Mouse (Mus musculus): Measurements from ENCODE around the gene Gyg. TPM values are rescaled to one million over a fixed set of nuclear protein-coding genes. Genes with fewer than 3 reads are reported as not detected.

The Gyg gene
- polyA plus RNA-seq, 1 experiment from 2014 or later: 34.6 TPM

DNA sequence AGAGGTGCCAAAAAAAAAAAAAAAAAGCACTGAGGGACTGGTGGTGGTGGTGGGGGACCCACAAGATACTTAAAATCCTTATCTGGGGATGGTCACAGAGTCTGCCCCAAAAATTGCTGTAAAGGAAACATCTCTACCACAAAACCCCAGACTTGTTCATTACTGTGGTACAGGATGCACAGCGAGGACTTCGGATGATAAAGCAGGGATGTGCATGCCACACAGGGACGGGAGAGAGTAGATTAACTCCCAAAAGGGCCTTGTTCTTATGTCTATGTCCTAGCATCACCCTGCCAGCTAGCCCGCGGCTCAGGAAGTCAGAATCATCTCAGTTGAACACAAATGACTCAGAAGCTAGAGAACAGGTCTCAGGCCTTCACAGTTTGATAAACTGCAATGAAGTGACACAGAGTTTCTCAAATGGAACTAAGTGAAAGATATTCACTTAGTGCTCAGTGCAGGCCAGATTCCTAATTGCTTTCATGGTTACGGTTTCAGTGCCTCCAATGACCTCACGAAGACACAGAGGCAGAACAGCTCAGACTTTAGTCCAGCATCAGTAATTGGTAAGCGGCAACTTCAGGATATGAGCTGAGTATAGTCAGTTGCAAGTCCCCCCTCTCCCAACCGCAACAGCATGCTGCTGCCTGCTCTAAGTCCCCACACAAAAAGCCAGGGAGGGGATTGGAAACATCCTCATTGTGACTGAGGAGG lies 18.1 kb downstream of the Gyg start:
- ATAC-seq: no peak
- Histone ChIP-seq H3K4me3 (replicated peaks; ENCODE audit: low read length) (no peak overlapping the region), H3K4me1 (replicated peaks; ENCODE audit: control insufficient read depth, insufficient read depth, low read length) (no peaks in the 10 kb centered on the region), H3K36me3 (ENCODE audit: control insufficient read depth, insufficient read depth) (no peaks in the 10 kb centered on the region), H3K27ac (ENCODE audit: low read length) (no peak overlapping the region), H3K4me2 (ENCODE audit: low read length) (no peak overlapping the region), H3K9me3 (ENCODE audit: control insufficient read depth, low read length) (no peaks in the 10 kb centered on the region), H3K9ac (replicated peaks; ENCODE audit: low read depth, low read length) (no peak overlapping the region), H3K27me3 (replicated peaks; ENCODE audit: control insufficient read depth, insufficient read depth, low read length) (no peaks in the 10 kb centered on the region)
- WGBS: 92% methylated on average over 9 of the region's 9 CpGs

GRCm38 (mm10) chr3:20134545-20134944 lies 20.6 kb downstream of the Gyg start:
- no peak overlapping the region for H3K27ac ChIP-seq (ENCODE audit: low read length)
- no peaks in the 10 kb centered on the region for H3K27me3 ChIP-seq (replicated peaks; ENCODE audit: control insufficient read depth, insufficient read depth, low read length)
- H3K4me1 ChIP-seq (replicated peaks; ENCODE audit: control insufficient read depth, insufficient read depth, low read length): no peaks in the 10 kb centered on the region
- 82% methylated on average over 3 of the region's 3 CpGs for WGBS
- ATAC-seq: no peak
- no peaks in the 10 kb centered on the region for H3K9me3 ChIP-seq (ENCODE audit: control insufficient read depth, low read length)
- no peak overlapping the region for H3K9ac ChIP-seq (replicated peaks; ENCODE audit: low read depth, low read length)
- H3K4me3 ChIP-seq (replicated peaks; ENCODE audit: low read length): no peak overlapping the region
- H3K36me3 ChIP-seq (ENCODE audit: control insufficient read depth, insufficient read depth): no peaks in the 10 kb centered on the region
- no peak overlapping the region for H3K4me2 ChIP-seq (ENCODE audit: low read length)

DNA sequence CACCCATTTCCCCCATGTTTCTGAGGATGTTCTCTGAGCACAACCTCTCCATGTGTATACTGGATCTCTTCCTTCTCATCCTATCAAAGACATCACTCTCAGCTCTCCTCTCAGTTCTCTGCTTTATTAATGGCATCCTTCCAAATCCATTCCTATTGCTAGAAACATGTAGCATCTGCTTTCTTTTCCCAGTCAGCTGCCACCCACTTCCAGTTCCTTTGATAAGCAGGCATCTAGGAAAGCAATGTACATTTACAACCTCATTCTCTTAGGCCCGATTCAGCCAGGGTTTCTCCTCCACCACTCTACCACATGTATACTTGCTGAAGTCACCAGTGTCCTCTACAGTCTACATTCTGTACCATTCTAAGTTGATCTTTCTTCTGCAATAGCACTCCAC lies 21.4 kb downstream of the Gyg start:
- Histone ChIP-seq H3K36me3 (ENCODE audit: control insufficient read depth, insufficient read depth) (no peaks in the 10 kb centered on the region), H3K9ac (replicated peaks; ENCODE audit: low read depth, low read length) (no peak overlapping the region), H3K27me3 (replicated peaks; ENCODE audit: control insufficient read depth, insufficient read depth, low read length) (no peaks in the 10 kb centered on the region), H3K4me2 (ENCODE audit: low read length) (no peak overlapping the region), H3K4me1 (replicated peaks; ENCODE audit: control insufficient read depth, insufficient read depth, low read length) (no peaks in the 10 kb centered on the region), H3K4me3 (replicated peaks; ENCODE audit: low read length) (no peak overlapping the region), H3K9me3 (ENCODE audit: control insufficient read depth, low read length) (no peaks in the 10 kb centered on the region), H3K27ac (ENCODE audit: low read length) (no peak overlapping the region)
- ATAC-seq: no peak
- WGBS: 81% methylated on average over 1 of the region's 1 CpGs

GRCm38 (mm10) chr3:20132731-20133130 lies 22.4 kb downstream of the Gyg start:
- no peak for ATAC-seq
- H3K9ac ChIP-seq (replicated peaks; ENCODE audit: low read depth, low read length): no peak overlapping the region
- WGBS: 97% methylated on average over 1 of the region's 1 CpGs
- H3K27me3 ChIP-seq (replicated peaks; ENCODE audit: control insufficient read depth, insufficient read depth, low read length): no peaks in the 10 kb centered on the region
- H3K4me3 ChIP-seq (replicated peaks; ENCODE audit: low read length): no peak overlapping the region
- H3K36me3 ChIP-seq (ENCODE audit: control insufficient read depth, insufficient read depth): no peaks in the 10 kb centered on the region
- no peak overlapping the region for H3K4me2 ChIP-seq (ENCODE audit: low read length)
- H3K27ac ChIP-seq (ENCODE audit: low read length): no peak overlapping the region
- no peaks in the 10 kb centered on the region for H3K4me1 ChIP-seq (replicated peaks; ENCODE audit: control insufficient read depth, insufficient read depth, low read length)
- H3K9me3 ChIP-seq (ENCODE audit: control insufficient read depth, low read length): no peaks in the 10 kb centered on the region

DNA sequence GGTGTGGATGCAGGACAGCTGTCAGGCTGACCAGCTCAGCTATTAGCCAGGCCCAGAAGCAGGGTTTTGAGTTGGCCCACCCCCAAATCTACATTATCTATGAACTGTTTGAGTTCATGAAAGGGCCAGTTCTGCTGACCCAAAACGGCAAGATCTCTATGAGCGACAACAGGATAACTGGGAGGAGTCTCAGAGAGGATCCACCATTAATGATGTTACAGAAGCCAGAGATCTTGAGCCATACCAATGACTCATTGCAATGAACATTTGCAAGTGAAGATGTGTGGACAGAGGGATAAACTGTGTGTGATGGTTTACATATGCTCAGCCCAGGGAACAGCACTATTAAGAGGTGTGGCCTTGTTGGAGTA lies 23.8 kb downstream of the Gyg start:
- no peak overlapping the region for H3K4me2 ChIP-seq (ENCODE audit: low read length)
- no peaks in the 10 kb centered on the region for H3K27me3 ChIP-seq (replicated peaks; ENCODE audit: control insufficient read depth, insufficient read depth, low read length)
- no peak overlapping the region for H3K27ac ChIP-seq (ENCODE audit: low read length)
- no peaks in the 10 kb centered on the region for H3K36me3 ChIP-seq (ENCODE audit: control insufficient read depth, insufficient read depth)
- no peaks in the 10 kb centered on the region for H3K9me3 ChIP-seq (ENCODE audit: control insufficient read depth, low read length)
- H3K4me1 ChIP-seq (replicated peaks; ENCODE audit: control insufficient read depth, insufficient read depth, low read length): no peaks in the 10 kb centered on the region
- ATAC-seq: no peak
- no peak overlapping the region for H3K4me3 ChIP-seq (replicated peaks; ENCODE audit: low read length)
- 87% methylated on average over 2 of the region's 2 CpGs for WGBS
- no peak overlapping the region for H3K9ac ChIP-seq (replicated peaks; ENCODE audit: low read depth, low read length)

DNA sequence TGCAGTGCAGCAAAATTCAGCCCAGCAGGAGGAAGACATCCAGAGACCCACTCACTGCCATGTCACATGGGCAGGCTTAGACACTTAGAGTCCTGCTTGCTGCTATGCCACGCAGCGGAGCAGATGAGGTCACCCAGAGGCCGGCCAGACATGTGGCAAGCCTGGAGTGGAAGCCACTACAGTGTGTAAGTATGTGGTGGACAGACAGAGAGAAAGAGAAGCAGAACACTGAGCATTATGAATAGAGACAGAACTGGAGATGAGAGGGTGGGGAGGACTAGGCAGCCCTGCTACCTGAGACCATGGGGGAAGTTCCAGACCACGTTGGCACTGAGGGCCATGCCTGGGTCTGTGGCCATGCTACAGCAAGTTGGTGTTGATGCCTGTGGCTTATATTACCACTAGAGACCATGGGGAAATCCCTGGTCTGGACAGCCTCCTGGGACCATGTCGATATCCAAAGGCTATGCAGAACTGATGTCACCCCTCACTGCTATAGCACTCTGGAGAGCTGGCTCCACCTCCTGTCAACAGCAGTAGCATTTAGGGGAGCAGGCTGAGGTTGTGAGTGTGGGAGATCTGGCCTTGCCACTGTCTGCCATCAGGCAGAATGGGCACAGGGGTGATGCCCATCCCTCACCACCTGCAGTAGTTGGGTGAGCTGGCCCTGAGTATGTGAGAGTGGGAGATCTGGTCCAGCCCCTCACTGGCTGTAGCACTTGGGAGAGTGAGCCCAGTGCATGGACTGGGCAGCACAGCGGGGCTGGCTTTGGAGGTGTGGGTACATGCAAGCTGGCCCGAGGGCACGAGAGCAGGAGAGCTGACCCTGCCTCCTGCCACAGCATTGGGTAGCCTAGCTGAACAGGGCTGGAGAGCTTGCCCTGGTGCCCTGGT lies 24.4 kb downstream of the Gyg start:
- no peaks in the 10 kb centered on the region for H3K4me1 ChIP-seq (replicated peaks; ENCODE audit: control insufficient read depth, insufficient read depth, low read length)
- ATAC-seq: no peak
- WGBS: 98% methylated on average over 8 of the region's 8 CpGs
- no peak overlapping the region for H3K27ac ChIP-seq (ENCODE audit: low read length)
- no peak overlapping the region for H3K4me3 ChIP-seq (replicated peaks; ENCODE audit: low read length)
- H3K27me3 ChIP-seq (replicated peaks; ENCODE audit: control insufficient read depth, insufficient read depth, low read length): no peaks in the 10 kb centered on the region
- H3K4me2 ChIP-seq (ENCODE audit: low read length): no peak overlapping the region
- H3K9ac ChIP-seq (replicated peaks; ENCODE audit: low read depth, low read length): no peak overlapping the region
- H3K9me3 ChIP-seq (ENCODE audit: control insufficient read depth, low read length): no peaks in the 10 kb centered on the region
- no peaks in the 10 kb centered on the region for H3K36me3 ChIP-seq (ENCODE audit: control insufficient read depth, insufficient read depth)

DNA sequence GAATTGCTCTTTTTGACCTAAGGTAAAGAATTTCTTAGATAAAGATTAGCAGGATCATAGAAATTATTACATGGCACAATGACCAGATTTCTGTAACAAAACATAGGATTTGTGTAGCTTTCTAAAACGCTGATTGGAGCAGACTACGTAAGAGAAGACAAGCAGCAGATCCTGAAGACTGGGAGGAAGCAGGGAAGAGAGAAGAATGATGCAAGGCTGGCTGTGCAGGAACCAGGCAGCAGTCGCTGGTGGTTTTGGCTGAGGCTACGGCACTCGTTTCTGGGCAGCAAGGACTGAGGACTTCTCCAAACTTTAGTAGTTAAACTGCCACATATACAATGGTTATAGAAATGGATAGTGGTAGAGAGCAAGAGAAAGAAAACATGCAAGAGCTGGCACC lies 25.6 kb downstream of the Gyg start:
- Histone ChIP-seq H3K36me3 (ENCODE audit: control insufficient read depth, insufficient read depth) (no peaks in the 10 kb centered on the region), H3K27ac (ENCODE audit: low read length) (no peak overlapping the region), H3K4me3 (replicated peaks; ENCODE audit: low read length) (no peak overlapping the region), H3K4me2 (ENCODE audit: low read length) (no peak overlapping the region), H3K9ac (replicated peaks; ENCODE audit: low read depth, low read length) (no peak overlapping the region), H3K4me1 (replicated peaks; ENCODE audit: control insufficient read depth, insufficient read depth, low read length) (no peaks in the 10 kb centered on the region), H3K27me3 (replicated peaks; ENCODE audit: control insufficient read depth, insufficient read depth, low read length) (no peaks in the 10 kb centered on the region), H3K9me3 (ENCODE audit: control insufficient read depth, low read length) (no peaks in the 10 kb centered on the region)
- no peak for ATAC-seq
- WGBS: 94% methylated on average over 5 of the region's 5 CpGs

DNA sequence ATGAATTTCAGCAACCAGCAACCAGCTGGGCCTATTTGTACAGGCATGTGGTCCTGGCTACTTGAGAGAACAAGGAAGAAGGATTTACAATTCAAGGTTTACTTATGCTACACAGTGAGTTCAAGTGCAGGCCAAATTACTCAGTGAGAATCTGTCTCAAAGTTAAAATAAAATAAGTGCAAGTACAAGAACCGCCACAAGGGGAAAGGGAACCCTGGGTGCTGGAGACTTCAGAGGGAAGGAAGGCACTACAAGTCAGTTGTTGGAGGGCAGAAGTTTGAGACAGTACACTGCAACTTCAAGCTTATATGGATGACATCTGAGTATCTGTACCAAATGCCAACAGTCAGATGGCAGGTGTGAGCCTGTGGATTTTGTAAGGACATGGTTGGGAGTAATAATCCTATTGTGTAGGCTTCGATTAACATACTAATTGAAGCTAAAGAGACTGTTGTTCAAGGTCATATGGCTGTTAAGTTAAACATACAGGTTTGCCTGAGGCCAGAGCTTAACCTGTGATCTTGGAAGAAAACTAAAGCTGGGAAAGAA lies 28.0 kb downstream of the Gyg start:
- H3K4me1 ChIP-seq (replicated peaks; ENCODE audit: control insufficient read depth, insufficient read depth, low read length): no peaks in the 10 kb centered on the region

DNA sequence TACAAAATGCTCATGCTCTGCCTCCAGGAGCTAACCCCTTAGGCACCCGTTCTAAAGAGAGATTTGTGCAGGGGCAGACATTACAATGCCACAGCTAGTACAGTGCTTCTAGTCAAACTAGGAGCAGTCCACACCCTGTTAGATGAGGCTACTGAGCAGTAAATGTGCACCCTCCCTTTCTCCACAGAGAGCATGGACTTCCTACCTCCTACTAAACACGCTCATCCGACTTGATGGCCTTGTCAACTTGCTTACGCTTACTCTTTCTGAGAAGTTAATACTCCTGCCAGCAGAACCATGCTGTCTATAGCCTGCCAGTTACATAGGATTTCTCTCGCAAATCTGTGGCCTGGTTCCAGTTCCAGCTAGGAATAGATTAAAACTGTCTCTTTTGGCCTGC lies 29.5 kb downstream of the Gyg start:
- ATAC-seq: 0 out of 2 replicates have a peak, but pooled peaks have one; percentile 40
- no peak overlapping the region for H3K4me3 ChIP-seq (replicated peaks; ENCODE audit: low read length)
- H3K9me3 ChIP-seq (ENCODE audit: control insufficient read depth, low read length): no peaks in the 10 kb centered on the region
- H3K4me1 ChIP-seq (replicated peaks; ENCODE audit: control insufficient read depth, insufficient read depth, low read length): no peaks in the 10 kb centered on the region
- 88% methylated on average over 5 of the region's 5 CpGs for WGBS
- H3K4me2 ChIP-seq (ENCODE audit: low read length): no peak overlapping the region
- H3K9ac ChIP-seq (replicated peaks; ENCODE audit: low read depth, low read length): no peak overlapping the region
- H3K27me3 ChIP-seq (replicated peaks; ENCODE audit: control insufficient read depth, insufficient read depth, low read length): no peaks in the 10 kb centered on the region
- H3K36me3 ChIP-seq (ENCODE audit: control insufficient read depth, insufficient read depth): 0 out of 2 replicates have a peak, but pooled peaks cover 2% of the 10 kb centered on the region
- no peak overlapping the region for H3K27ac ChIP-seq (ENCODE audit: low read length)

More for the DNA sequence above, 28.0 kb downstream of the Gyg start:
- ATAC-seq: no peak
- H3K9me3 ChIP-seq (ENCODE audit: control insufficient read depth, low read length): no peaks in the 10 kb centered on the region
- H3K36me3 ChIP-seq (ENCODE audit: control insufficient read depth, insufficient read depth): 0 out of 2 replicates have a peak, but pooled peaks cover 1% of the 10 kb centered on the region
- H3K9ac ChIP-seq (replicated peaks; ENCODE audit: low read depth, low read length): no peak overlapping the region
- H3K4me3 ChIP-seq (replicated peaks; ENCODE audit: low read length): no peak overlapping the region
- no peaks in the 10 kb centered on the region for H3K27me3 ChIP-seq (replicated peaks; ENCODE audit: control insufficient read depth, insufficient read depth, low read length)
- no peak overlapping the region for H3K27ac ChIP-seq (ENCODE audit: low read length)
- 53% methylated on average over 2 of the region's 2 CpGs for WGBS
- H3K4me2 ChIP-seq (ENCODE audit: low read length): no peak overlapping the region
